Mouse (Mus musculus) fibroblast of lung, adult 2 months (primary cell): Measurements from ENCODE around the gene Abca14.
"Not testable (repeated sequence)": the region's sequence is repeated elsewhere in the genome, so short reads cannot be mapped to it uniquely, and the experiment has no call there.

ENCODE experiments used
- DNase-seq: peaks from one replicate; pipeline ENCODE4 v3.0.0-alpha.2; 2011; ENCODE audit warnings: low read depth

The Abca14 gene

DNA sequence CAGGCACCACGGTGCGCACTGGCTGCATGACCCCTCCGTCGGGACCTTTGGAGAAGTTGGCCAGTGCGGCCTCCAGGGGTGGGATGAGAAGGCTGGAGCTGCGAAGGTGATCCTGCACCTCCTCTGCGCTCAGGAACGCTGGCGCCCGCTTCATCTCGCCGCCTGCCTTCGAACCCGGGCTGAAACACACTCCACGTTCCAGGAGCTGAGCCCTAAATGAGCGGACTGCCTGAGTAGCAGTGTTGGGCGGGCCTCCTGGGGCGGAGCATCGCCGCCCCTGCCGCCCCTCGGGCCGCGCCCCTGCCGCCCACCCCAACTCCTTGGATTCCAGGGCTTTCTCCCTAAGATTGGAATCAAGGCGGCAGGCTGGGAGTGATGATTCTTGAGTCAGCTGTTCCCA lies 2.0 kb upstream of the Abca14 start, which contains the start of gene Crym:
Gene Crym (minus strand): TSS at position 341 of the 400 bp plus-strand sequence.
- DNase-seq, result no peak

DNA sequence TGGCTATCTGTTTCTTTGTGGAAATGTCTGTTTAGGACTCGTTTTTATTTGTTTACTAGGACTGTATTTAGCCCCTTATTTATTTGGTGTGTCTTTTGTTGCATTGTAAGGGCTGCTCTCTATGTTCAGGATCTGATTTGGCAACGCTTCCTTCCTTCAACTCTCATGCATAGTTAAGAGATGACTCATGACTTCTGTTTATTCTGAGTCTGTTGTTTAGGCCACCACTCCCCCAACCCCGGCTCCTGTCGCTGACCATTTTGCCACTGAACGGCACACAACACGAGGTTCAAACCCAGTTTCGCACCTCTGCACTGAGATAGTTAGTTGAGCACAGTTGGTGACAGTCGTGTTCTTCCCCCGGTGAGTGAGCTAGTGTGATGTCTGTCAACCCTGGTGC lies 2.2 kb downstream of the Abca14 start:
- no peak for DNase-seq

DNA sequence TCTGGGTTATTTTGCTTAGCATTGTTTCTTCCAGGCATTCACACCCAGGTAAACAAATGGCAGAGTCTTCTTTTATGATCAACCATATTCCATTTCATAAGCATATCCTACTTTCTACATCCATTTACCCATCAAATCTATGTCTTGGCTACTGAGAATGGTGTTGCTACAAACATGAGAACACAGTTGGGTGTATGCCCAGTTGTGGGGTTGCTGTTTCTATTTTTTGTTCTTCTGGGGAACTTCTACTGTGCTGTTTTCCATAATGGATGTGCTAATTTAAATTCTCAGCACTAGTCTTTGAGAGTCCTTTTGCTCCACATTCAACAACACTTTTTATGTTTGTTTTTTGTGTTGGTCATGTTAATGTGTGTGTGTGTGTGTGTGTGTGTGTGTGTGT lies 24.8 kb downstream of the Abca14 start:
- DNase-seq, result no peak

DNA sequence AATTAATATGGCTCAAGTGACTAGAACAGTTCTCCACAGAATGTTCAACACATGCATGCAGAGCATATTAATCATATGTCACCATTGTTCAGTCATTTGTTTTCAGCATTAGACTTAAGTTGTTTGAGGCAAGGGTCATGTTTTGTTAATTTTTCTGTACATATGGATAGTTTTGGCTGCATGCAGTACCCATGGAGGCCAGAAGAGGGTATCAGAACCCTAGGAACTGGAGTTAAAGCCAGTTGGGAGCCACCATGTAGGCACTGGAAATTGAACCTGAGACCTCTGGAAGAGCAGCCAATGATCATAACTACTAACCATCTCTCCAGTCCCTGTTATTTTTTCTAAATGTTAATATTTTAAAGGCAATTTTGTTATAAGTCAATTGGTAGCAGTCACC lies 37.3 kb downstream of the Abca14 start:
- no peak for DNase-seq

DNA sequence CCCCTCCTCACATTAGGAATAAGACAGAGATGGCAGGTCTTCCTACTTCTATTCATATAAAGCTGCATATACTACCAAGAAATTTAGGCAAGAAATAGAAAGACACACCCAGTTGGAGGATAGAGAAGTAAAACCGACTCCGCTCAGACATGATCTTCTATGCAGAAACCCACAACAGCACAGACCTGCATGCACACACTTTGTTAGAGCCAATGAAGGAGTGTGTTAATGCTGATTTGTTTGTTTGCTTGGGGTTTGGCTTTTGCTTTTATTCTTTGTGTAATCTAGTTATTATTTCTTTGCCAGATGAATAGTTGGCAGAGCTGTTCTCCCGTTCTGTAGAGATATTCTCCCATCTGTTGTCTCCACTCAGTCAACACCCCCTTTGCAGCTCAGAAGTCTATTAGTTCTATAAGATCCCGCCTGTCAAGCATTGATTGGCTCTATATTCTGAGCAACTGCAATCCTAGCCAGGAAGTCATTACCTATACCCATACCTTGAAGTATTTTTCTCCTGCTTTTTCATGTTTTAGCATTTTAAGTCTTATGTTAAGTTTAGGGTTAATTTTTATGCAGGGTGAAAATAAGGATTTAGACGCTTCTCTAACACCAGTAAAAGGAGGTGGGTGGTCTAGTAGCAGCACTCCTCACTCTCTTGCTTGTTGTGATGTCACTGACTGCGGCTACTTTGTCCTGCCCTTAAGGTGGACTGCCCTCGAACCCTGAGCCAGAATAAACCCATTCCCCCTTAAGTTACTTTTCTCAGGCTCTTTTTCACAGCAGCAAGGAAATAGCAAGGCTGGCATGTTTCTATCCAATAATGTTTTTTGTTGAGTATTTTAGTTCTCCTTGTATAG lies 67.6 kb downstream of the Abca14 start:
- DNase-seq, result no peak

DNA sequence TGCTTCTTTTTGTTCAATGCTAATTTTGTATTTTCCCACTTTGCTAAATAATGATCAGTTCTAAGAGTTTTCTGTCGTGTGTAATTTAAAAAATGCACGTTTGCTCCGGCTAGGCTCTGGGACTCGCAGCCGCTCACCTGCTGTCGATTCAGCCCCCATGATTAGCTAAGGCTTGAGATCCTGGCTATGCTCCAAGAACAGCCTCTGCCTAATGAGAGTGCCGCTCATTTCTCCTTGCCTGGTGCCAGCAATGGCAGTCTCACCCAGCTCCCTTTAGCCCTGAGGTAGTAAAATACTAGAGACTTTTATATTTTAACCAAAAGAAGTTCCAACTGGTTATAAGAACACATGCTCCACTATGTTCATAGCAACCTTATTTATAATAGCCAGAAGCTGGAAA lies 68.3 kb downstream of the Abca14 start:
- DNase-seq, result no peak

DNA sequence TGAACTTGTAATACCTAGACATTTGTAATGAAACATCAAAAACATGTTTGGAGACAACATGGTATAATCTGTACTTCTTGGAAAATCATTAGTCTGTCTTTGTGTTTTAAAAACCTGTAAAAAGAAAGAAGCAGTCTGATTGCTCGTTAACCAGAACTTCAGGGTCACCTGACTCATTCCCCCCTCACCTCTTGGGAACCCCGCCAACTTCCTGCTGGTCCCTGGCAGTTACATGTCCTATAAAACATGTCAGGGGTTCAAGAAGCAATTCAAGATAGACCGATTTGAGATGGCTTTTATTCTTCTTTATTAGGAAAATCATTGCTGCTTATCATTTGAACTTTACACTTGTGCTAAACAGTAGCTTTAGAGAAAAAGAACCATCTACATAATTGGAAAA lies 81.5 kb downstream of the Abca14 start:
- DNase-seq, result no peak

DNA sequence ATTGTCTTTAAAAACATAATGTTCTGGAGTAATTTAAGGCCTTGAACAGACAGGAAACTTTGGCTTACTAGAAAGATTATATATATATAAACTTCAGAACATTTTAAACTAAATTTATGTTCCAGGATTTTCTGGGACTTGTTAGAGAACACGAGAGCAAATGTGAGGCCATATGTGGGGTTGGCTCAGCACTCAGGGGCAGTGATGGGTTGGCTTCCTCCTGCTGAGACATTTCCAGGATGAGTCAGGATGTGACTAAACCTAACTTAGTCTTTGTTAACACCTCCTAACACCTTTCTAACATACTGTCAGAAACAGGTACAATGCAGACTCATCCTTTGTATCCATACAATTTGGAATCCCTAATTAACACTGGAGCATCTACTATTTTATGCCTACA lies 112.3 kb downstream of the Abca14 start:
- no peak for DNase-seq

DNA sequence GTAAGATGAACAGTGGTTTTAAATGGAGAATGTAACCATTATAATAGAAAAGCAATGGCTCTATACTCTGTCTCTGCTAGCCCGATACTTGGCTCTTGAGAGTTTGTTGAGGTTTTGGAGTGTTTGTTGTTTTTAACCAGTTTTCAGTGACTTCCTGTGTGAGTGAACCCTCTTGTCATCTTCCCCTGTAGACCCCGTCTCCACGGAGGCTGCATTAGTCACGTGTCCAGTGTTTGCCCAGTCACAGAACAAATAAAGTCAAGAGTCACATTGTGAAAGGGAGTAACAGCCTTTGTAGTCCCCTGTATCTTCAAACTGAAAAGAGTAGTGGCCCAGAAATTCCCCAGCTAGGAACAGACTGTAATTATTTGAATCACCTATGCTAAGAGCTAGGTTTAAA lies 119.2 kb downstream of the Abca14 start:
- no peak for DNase-seq

DNA sequence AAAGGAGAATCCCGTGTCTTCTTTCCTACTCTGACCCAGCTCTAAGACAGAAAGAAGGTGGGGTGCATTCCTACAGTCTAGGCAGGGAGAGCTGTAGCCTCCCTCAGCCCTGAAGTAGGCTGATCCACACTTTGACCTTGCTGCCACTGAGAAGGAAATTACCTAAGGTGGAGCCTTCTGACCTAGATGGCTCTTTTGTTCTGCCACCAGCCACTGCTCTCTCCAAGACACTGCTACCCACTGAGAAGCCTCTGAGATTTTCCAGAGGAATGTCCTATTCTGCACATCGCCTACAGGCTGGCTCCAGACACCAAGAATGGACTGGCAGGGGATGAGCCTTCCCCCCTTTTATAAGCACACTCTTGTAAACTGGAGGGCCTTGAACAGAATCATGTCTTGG lies 122.2 kb downstream of the Abca14 start:
- not testable (repeated sequence) for DNase-seq

DNA sequence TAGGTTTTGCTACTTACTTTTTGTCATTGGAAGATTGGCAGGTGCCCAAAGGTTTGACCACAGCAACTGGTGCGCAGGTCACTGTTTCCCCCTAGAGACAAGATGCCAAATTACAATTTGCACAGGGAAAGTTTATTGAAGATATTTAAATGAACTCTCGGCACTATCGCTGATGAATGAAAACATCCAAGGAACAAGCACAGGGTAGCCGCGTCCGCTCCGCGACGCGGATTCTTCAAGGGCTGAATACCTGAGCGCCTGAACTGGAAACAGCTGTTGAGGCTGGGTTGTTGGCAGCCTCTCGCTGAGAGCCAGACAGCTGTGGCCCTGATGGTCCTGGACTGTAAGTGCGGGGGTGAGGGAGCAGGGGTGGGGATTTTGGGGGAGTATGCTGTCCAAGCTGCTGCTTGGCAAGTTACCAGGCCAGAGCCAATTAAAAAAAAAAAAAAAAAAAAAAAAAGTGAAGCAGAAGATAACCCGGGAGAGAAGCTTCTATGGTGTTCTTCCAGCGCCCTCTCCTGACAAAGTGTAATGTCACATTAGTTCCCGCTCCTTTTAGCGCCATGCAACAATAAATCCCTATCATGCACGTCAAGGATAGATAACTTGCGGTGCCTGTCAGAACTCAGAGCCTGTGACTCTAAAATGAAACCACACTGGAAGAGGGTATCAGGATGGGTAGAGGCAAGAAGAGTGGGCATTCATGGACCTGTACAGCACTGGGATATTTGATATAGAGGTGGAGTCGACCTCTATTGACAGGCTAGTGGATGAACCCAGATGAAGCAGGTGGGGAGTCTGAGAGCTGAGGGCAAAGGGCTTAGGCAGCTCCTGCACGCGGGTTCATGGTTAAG lies 123.7 kb downstream of the Abca14 start:
- DNase-seq, result no peak

DNA sequence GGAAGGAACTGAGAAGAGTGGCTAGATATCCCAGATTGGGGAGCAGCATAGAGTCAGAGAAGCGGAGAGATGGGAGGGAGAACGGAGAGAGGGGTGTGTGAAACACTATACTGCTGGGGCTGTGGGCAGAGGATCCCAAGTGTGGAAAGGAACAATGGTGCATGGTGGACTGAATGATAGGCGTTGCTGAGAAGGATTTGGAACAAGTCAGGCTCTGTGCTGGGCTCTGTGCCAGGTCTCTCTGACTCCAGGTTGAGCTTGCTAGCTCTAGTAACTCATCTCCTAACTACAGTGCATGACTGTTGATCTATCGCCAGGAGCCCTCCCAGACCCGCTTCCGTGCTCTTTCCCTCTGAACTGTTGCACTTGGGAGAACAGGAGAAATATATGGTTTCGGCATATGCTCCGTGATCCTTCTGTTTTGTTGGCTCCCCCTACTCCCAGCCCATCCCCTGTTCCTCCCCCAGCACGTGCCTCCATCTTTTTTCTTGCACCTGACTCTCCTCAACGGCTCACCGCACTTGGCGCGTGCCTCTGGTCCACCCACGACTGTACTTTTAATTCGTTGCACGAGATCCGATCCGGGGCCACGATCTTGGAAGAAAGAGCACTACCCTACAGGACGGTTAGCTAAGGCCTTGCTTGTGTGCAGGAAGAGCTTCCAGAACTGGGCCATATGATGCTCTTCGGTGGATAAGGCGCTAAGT lies 124.5 kb downstream of the Abca14 start, which contains the start of gene Abca15:
Gene Abca15 (plus strand): TSS at position 584 of the 707 bp plus-strand sequence.
- no peak for DNase-seq

DNA sequence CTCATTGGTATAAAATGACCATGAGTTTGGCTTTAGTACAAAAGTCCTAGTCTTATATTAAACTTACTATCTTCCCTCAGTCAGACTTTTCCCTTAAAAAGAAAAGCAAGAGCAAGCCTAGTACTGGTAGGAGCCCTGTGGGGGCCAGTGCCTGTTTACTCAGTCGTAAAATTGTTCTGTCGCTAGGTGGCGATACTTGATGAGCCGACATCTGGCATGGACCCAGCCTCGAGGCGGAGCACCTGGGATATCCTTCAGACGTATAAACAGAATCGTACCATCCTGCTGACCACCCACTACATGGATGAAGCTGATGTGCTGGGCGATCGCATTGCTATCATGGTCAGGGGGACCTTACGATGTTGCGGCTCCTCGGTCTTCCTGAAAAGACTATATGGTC lies 157.4 kb downstream of the Abca14 start:
- no peak for DNase-seq
